Mouse (Mus musculus) liver, embryonic 14.5 days (tissue): Measurements from ENCODE around the gene Gm9970. TPM values are rescaled to one million over a fixed set of nuclear protein-coding genes. Genes with fewer than 3 reads are reported as not detected.

Experiments
- ATAC-seq: fragments of 200-750 bp; cut with Nextera tagmentation; 2 replicates; pipeline ENCODE4 v1.8.0; 2017; ENCODE audit warnings: moderate number of reproducible peaks, mild to moderate bottlenecking, moderate library complexity; ENCODE audit not compliant: insufficient read depth
- DNase-seq, 3 experiments: peaks; one replicate each; pipeline ENCODE4 v3.0.0-alpha.2; 2012 to 2013; ENCODE audit warnings: low read depth in 3 of 3, low spot score in 3 of 3
- H3K27ac ChIP-seq: fragments of 300-500 bp; sonication (generic); 2 replicates; pipeline ENCODE4 v1.5.1; 2014; ENCODE audit warnings: moderate library complexity, mild to moderate bottlenecking, control low read depth, inconsistent platforms
- H3K27me3 ChIP-seq: fragments of 300-500 bp; sonication (generic); 2 replicates; pipeline ENCODE4 v1.6.1; 2014; ENCODE audit warnings: mild to moderate bottlenecking, low read length, moderate library complexity; ENCODE audit not compliant: control insufficient read depth, insufficient read depth
- H3K36me3 ChIP-seq: fragments of 300-500 bp; sonication (generic); replicated peaks from 2 replicates; pipeline ENCODE4 v1.6.1; 2014; ENCODE audit warnings: low read depth; ENCODE audit not compliant: control insufficient read depth, insufficient read depth
- H3K4me1 ChIP-seq, 2 experiments: fragments of 200-500 bp in 1 of 2; fragments of 300-500 bp in 1 of 2; sonication (generic) in 1 of 2; replicated peaks; 2 replicates each; pipeline ENCODE4 v1.6.1; 2012 to 2014; ENCODE audit warnings: antibody characterized with exemption in 1 of 2, inconsistent platforms in 1 of 2, low read length in 1 of 2; ENCODE audit not compliant: control insufficient read depth in 2 of 2, insufficient read depth in 2 of 2
- H3K4me2 ChIP-seq: fragments of 300-500 bp; sonication (generic); 2 replicates; pipeline ENCODE4 v1.6.1; 2014; ENCODE audit warnings: low read depth, mild to moderate bottlenecking, control low read depth, moderate library complexity
- H3K4me3 ChIP-seq, 2 experiments: fragments of 200-500 bp in 1 of 2; fragments of 300-500 bp in 1 of 2; sonication (generic) in 1 of 2; 2 replicates each; pipeline ENCODE4 v1.5.1; 2012 to 2014; ENCODE audit warnings: low read depth in 2 of 2, low read length in 2 of 2, mild to moderate bottlenecking in 2 of 2, control low read depth in 1 of 2, inconsistent platforms in 1 of 2, moderate library complexity in 1 of 2; ENCODE audit not compliant: insufficient read depth in 1 of 2
- H3K9ac ChIP-seq: fragments of 300-500 bp; sonication (generic); replicated peaks from 2 replicates; pipeline ENCODE4 v1.6.1; 2014; ENCODE audit warnings: mild to moderate bottlenecking, control low read depth, moderate library complexity
- H3K9me3 ChIP-seq: fragments of 300-500 bp; sonication (generic); 2 replicates; pipeline ENCODE4 v1.6.1; 2016; ENCODE audit warnings: low read length, mixed read lengths; ENCODE audit not compliant: control insufficient read depth
- CTCF ChIP-seq: IDR thresholded peaks from 2 replicates; pipeline ENCODE4 v1.5.1; 2016; ENCODE audit warnings: antibody characterized with exemption, low read depth, control low read depth
- EP300 ChIP-seq: IDR thresholded peaks from 2 replicates; pipeline ENCODE4 v1.6.1; 2016; ENCODE audit warnings: antibody characterized with exemption, low read depth
- WGBS: fragments of 180-500 bp; shearing (Covaris S2); extraction: QIAGEN DNeasy Blood & Tissue Kit; methylation state at CpG from one replicate; pipeline ENCODE4 v1.1.7; 2014; ENCODE audit not compliant: insufficient replicate concordance; 5-methylcytosine and 5-hydroxymethylcytosine counted together
- polyA plus RNA-seq, 2 experiments: library from polyadenylated mRNA; depleted of rRNA in 1 of 2; stranded (reverse) in 1 of 2; unstranded in 1 of 2; fragments of >200 nt; fragmentation: Nextera tagmentation in 1 of 2; extraction: Ambion mirVana in 1 of 2; gene quantifications; 2 replicates each; pipeline versions ENCODE4 v1.2.1 to v1.2.3; 2012 to 2014

Gene Gm9970
- polyA plus RNA-seq, 2 experiments, result 0.07 to 0.19 TPM

DNA sequence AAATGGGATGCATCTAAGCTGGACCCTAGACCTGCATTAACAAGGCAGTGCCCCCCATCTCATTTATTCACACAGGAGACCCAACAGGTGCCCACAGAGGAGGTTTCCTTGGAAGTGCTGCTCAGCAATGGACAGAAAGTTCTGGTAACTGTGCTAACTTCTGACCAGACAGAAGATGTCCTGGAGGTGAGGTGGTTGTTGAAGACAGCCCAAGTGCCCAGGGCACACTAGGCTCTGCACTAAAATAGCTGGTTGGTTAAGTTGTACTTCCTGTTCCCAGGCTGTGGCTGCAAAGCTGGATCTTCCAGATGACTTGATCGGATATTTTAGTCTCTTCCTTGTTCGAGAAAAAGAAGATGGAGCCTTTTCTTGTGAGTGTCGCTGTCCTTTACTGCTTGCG is 45.4 kb downstream of the Gm9970 start:
- ATAC-seq (no peak), DNase-seq (no peak)
- WGBS, result 79% methylated on average over 4 of the region's 4 CpGs

DNA sequence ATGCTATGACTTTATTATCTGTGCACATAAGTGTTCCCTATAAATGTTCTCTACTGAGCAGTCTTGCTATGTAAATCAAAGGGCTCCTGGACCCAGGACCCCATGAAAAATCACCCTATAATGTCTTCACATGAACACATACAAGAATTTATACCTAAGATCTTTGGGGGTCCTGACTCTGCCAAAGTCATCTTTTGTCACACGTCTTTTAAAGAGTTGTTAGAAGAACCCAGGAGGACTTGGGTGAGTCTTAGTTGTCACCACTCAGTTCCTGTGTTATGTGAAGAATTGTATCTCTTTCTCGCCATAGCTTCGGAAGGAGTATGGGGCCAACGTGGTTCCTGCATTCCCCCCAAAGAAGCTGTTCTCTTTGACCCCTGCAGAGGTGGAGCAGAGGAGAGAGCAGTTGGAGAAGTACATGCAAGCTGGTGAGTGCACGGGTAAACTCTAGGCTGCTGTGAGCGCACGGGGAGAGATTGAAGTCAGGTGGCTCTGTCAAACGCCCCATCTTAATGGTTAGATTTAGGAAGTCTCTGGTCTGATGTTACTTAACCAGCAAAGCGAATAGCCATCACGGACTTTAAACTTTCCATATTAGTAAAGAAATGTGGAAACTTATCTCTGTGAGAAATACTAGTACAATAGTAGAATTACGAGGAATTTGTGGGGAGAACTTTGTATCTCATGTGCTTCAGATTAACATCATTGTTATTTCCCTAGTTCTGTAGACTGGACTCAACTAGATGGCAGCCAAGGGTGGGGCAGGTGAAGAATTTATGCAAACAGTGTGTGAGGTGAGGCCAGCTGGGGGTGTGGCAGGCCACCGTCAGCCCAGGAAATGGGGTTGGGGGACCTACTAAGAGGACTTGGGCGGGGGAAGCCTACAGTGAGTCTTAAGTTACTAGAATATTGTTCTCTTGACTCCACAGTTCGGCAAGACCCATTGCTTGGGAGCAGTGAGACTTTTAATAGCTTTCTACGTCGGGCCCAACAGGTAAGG is 46.2 kb downstream of the Gm9970 start:
- peak overlapping the region; percentile 81 for H3K4me2 ChIP-seq
- H3K36me3 ChIP-seq, result peaks cover 58% of the 10 kb centered on the region
- peak overlapping the region; percentile 90 for H3K9ac ChIP-seq
- ATAC-seq (no peak), DNase-seq (no peak)
- no peaks in the 10 kb centered on the region for H3K9me3 ChIP-seq
- H3K27me3 ChIP-seq, result no peaks in the 10 kb centered on the region
- WGBS, result 86% methylated on average over 16 of the region's 16 CpGs
- TF ChIP-seq CTCF, result no peak
- TF ChIP-seq EP300, result no peak
- peaks cover 5 to 11% of the 10 kb centered on the region in 2 experiments for H3K4me1 ChIP-seq
- no peak overlapping the region for H3K27ac ChIP-seq
- H3K4me3 ChIP-seq, result peak overlapping the region in 1 of 2 experiments; percentile 79; a peak in 2 of 4 replicates

More for the DNA sequence above, 45.4 kb downstream of the Gm9970 start:
- Histone ChIP-seq H3K4me2 (no peak overlapping the region), H3K27me3 (no peaks in the 10 kb centered on the region), H3K4me1 (peaks cover 5 to 11% of the 10 kb centered on the region in 2 experiments), H3K9ac (no peak overlapping the region), H3K4me3 (no peak overlapping the region), H3K36me3 (peaks cover 57% of the 10 kb centered on the region), H3K9me3 (no peaks in the 10 kb centered on the region; the same call in 1 of the 2 replicates), H3K27ac (no peak overlapping the region)
- TF ChIP-seq CTCF, result no peak
- no peak for TF ChIP-seq EP300

- TF ChIP-seq CTCF, result no peak
- no peak for TF ChIP-seq EP300
- H3K27me3 ChIP-seq, result no peaks in the 10 kb centered on the region
Measured at GRCm38 (mm10) chr5:31193631-31194281, 47.3 kb downstream of the Gm9970 start.

DNA sequence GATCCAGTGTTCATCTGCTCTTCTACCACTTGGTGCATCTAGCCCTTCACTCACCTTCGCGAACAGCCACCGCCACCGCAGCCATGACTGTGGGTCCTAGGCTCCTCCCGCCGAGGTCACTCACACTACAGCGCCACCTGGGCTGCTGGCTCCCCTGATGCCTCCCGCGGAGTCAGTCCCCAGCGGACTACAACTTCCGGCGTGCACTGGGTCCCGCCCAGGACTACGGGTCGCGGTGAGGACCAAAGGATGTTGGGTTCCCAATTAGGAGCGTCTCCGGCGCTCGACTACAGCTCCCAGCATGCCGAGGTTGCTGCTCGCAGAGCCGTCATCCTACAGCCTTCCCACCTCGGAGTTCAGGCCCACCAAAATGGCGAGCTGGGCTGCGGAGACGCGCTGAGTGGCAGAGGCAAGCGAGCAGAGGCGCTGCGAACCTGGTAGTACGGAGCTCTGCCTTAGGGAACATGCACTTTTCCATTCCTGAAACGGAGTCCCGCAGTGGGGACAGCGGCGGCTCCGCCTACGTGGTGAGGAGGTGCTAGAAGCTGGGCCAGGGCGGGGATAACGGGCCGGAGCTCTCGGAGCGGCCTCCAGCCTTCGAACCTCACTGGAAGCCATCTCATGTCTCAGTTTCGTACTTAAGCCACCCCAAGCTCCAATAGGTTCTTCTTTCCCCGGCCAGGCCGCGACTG is 47.9 kb downstream of the Gm9970 start, which contains the start of the genes Snx17 and Eif2b4:
Gene Snx17 (plus strand): TSS at position 289 of the 692 bp plus-strand sequence.
Gene Eif2b4 (minus strand): TSS at position 492 of the 692 bp plus-strand sequence.
- WGBS, result under 1% methylated on average over 48 of the region's 48 CpGs
- H3K4me2 ChIP-seq, result peak within 1 kb of the TSS; percentile 93
- ATAC-seq (peak; percentile 95), DNase-seq (peak; percentile 98)
- peaks cover 5 to 11% of the 10 kb centered on the region in 2 experiments for H3K4me1 ChIP-seq
- H3K4me3 ChIP-seq, result peak within 1 kb of the TSS; percentile 79 to 83
- no peaks in the 10 kb centered on the region for H3K9me3 ChIP-seq
- H3K9ac ChIP-seq, result peak within 1 kb of the TSS; percentile 94
- H3K27ac ChIP-seq, result peak within 1 kb of the TSS; percentile 83
- TF ChIP-seq EP300, result peak; percentile 34; the same call in 1 of the 2 replicates
- peak; percentile 92 for TF ChIP-seq CTCF
- H3K36me3 ChIP-seq, result peaks cover 52% of the 10 kb centered on the region
- no peaks in the 10 kb centered on the region for H3K27me3 ChIP-seq

More at GRCm38 (mm10) chr5:31193631-31194281, 47.3 kb downstream of the Gm9970 start:
- peaks cover 5 to 11% of the 10 kb centered on the region in 2 experiments for H3K4me1 ChIP-seq
- peak; percentile 1 for ATAC-seq
- H3K4me2 ChIP-seq, result peak overlapping the region; percentile 81
- peak overlapping the region; percentile 90 for H3K9ac ChIP-seq
- peak overlapping the region; percentile 79 to 83 for H3K4me3 ChIP-seq
- H3K9me3 ChIP-seq, result no peaks in the 10 kb centered on the region
- no peak for DNase-seq
- H3K36me3 ChIP-seq, result peaks cover 53% of the 10 kb centered on the region
- H3K27ac ChIP-seq, result peak overlapping the region; percentile 75
- 7% methylated on average over 25 of the region's 25 CpGs for WGBS
